Mouse (Mus musculus) neural tube, embryonic 14.5 days (tissue): Measurements from ENCODE around the gene Fam184a. TPM values are rescaled to one million over a fixed set of nuclear protein-coding genes. Genes with fewer than 3 reads are reported as not detected.
"Not testable (repeated sequence)": the region's sequence is repeated elsewhere in the genome, so short reads cannot be mapped to it uniquely, and the experiment has no call there.

Experiments used
- ATAC-seq: fragments of 200-750 bp; cut with Nextera tagmentation; 2 replicates; pipeline ENCODE4 v1.8.0; 2017; ENCODE audit warnings: low read depth, mild to moderate bottlenecking, moderate TSS enrichment, moderate library complexity
- H3K27ac ChIP-seq: fragments of 300-500 bp; sonication (generic); 2 replicates; pipeline ENCODE4 v1.5.1; 2014; ENCODE audit warnings: low read depth, mild to moderate bottlenecking, control low read depth, low read length, moderate library complexity, mixed read lengths
- H3K27me3 ChIP-seq: fragments of 300-500 bp; sonication (generic); 2 replicates; pipeline ENCODE4 v1.6.1; 2014; ENCODE audit warnings: low read length; ENCODE audit not compliant: control insufficient read depth, insufficient read depth
- H3K36me3 ChIP-seq: fragments of 300-500 bp; sonication (generic); 2 replicates; pipeline ENCODE4 v1.6.1; 2014; ENCODE audit warnings: low read length, mixed read lengths; ENCODE audit not compliant: control insufficient read depth, insufficient read depth
- H3K4me1 ChIP-seq: fragments of 300-500 bp; sonication (generic); 2 replicates; pipeline ENCODE4 v1.6.1; 2014; ENCODE audit warnings: low read length; ENCODE audit not compliant: control insufficient read depth, insufficient read depth
- H3K4me2 ChIP-seq: fragments of 300-500 bp; sonication (generic); 2 replicates; pipeline ENCODE4 v1.6.1; 2014; ENCODE audit warnings: mild to moderate bottlenecking, low read depth, low read length, control low read depth
- H3K4me3 ChIP-seq: fragments of 300-500 bp; sonication (generic); 2 replicates; pipeline ENCODE4 v1.5.1; 2014; ENCODE audit warnings: low read depth, low read length, control low read depth, mixed read lengths
- H3K9ac ChIP-seq: fragments of 300-500 bp; sonication (generic); replicated peaks from 2 replicates; pipeline ENCODE4 v1.6.1; 2014; ENCODE audit warnings: low read depth, mild to moderate bottlenecking, control low read depth, low read length, mixed read lengths
- H3K9me3 ChIP-seq: fragments of 300-500 bp; sonication (generic); 2 replicates; pipeline ENCODE4 v1.6.1; 2016; ENCODE audit warnings: low read length; ENCODE audit not compliant: control insufficient read depth
- WGBS: fragments of 180-500 bp; shearing (Covaris S2); extraction: QIAGEN DNeasy Blood & Tissue Kit; methylation state at CpG from one replicate; pipeline ENCODE4 v1.1.7; 2014; 5-methylcytosine and 5-hydroxymethylcytosine counted together
- polyA plus RNA-seq: library from polyadenylated mRNA; unstranded; fragments of >200 nt; fragmentation: Nextera tagmentation; extraction: Ambion mirVana; gene quantifications from 2 replicates; pipeline ENCODE4 v1.2.1, GENCODE M21; 2014

Fam184a gene
- polyA plus RNA-seq, 1 experiment from 2014 or later = 20.1 TPM

- H3K36me3 ChIP-seq = no peaks in the 10 kb centered on the region
- no peak overlapping the region for H3K27ac ChIP-seq
- no peak overlapping the region for H3K9ac ChIP-seq
- ATAC-seq = no peak
- H3K27me3 ChIP-seq = no peaks in the 10 kb centered on the region
- no peaks in the 10 kb centered on the region for H3K4me1 ChIP-seq
- H3K4me3 ChIP-seq = no peak overlapping the region
- H3K9me3 ChIP-seq = no peaks in the 10 kb centered on the region
- 91% methylated on average over 5 of the region's 5 CpGs for WGBS
- H3K4me2 ChIP-seq = no peak overlapping the region
Observed at GRCm38 (mm10) chr10:53683226-53683625, 67.7 kb downstream of the Fam184a start.

DNA sequence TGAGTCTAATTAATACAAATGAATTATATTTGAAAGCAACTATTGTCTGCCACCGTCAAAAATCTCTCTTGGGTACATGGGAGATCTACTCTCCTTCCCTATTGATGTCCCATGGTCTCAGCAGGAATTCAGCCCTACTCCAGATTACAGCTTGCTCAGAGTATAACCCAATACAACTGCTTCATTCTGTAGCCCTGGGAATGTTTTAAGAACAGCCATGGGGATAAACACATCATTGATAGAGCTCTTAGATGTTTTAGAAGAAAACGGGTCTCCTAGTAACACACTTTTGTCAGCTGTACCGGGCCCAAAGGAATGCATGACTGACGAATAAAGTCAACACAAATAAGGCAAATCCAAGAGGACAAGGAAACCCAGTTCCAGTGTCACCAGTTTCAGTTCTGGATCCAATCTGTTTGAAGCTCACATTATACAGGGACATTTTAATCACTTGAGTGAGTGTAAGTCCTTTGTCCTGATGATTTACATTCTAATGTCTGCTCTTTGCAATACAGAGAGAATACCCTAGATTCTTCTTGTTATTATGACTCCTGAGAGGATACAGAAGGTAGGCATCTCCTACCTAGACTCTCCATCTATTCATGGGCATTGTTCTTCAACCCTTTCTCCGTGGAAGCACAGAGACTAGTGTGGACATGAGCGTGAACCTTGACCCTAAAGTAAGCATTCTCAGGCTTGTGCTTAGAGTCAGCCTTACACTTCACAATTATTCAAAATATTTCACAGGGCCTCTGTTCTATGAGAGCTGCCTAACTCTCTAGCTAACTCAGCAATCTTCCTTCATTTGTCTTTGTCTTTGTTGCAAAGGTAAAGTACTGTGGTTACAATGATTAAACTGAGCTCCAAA lies 71.0 kb downstream of the Fam184a start:
- Histone ChIP-seq H3K9ac (no peak overlapping the region), H3K36me3 (no peaks in the 10 kb centered on the region), H3K27ac (no peak overlapping the region), H3K4me1 (no peaks in the 10 kb centered on the region), H3K4me2 (no peak overlapping the region), H3K4me3 (no peak overlapping the region), H3K27me3 (no peaks in the 10 kb centered on the region), H3K9me3 (no peaks in the 10 kb centered on the region)
- 53% methylated on average over 6 of the region's 6 CpGs for whole genome bisulfite sequencing
- ATAC-seq = peak; percentile 77

- H3K27me3 ChIP-seq = no peaks in the 10 kb centered on the region
- H3K4me2 ChIP-seq = no peak overlapping the region
- H3K36me3 ChIP-seq = no peaks in the 10 kb centered on the region
- H3K27ac ChIP-seq = no peak overlapping the region
- 88% methylated on average over 4 of the region's 4 CpGs for WGBS
- H3K9me3 ChIP-seq = no peaks in the 10 kb centered on the region
- H3K9ac ChIP-seq = no peak overlapping the region
- H3K4me1 ChIP-seq = no peaks in the 10 kb centered on the region
- no peak for ATAC-seq
- no peak overlapping the region for H3K4me3 ChIP-seq
Observed at GRCm38 (mm10) chr10:53661788-53662187, 89.1 kb downstream of the Fam184a start.

DNA sequence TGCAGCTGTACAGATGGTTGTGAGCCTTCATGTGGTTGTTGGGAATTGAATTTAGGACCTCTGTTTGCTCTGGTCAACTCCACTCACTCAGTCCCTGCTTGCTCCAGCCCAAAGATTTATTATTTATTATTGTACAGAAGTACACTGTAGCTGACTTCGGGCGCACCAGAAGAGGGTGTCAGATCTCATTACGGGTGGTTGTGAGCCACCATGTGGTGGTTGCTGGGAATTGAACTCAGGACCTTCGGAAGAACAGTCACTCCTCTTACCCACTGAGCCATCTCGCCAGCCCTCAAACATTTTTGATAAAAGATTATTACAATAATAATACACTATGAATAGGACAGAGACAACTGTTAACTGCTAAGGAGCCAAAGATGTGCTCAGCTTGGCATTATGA lies 96.7 kb downstream of the Fam184a start:
- H3K27me3 ChIP-seq, H3K4me2 ChIP-seq, H3K4me1 ChIP-seq, H3K36me3 ChIP-seq, ATAC-seq, H3K9ac ChIP-seq, H3K9me3 ChIP-seq, H3K27ac ChIP-seq, H3K4me3 ChIP-seq: not testable (repeated sequence)
- WGBS = 89% methylated on average over 5 of the region's 5 CpGs

DNA sequence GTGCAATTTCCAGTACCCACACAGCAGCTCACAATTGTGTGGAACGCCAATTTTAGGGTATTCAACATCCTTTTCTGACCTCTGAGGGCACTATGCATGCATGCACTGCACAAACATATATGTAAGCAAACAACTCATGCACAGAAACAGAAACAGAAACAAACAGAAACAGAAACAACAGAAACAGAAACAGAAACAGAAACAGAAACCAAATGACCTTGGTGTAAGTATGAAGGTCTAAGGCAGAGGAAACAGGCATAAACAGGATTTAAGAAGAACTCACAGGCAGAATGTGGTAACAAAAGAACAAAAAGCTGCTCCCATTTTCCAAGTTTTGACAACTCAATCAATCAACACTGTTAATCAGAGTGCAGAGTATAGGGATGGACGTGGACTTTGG lies 100.2 kb downstream of the Fam184a start:
- no peaks in the 10 kb centered on the region for H3K36me3 ChIP-seq
- no peaks in the 10 kb centered on the region for H3K27me3 ChIP-seq
- no peak for ATAC-seq
- no peak overlapping the region for H3K27ac ChIP-seq
- H3K9ac ChIP-seq = no peak overlapping the region
- no peak overlapping the region for H3K4me2 ChIP-seq
- H3K9me3 ChIP-seq = no peaks in the 10 kb centered on the region
- 90% methylated on average over 2 of the region's 2 CpGs for WGBS
- no peak overlapping the region for H3K4me3 ChIP-seq
- no peaks in the 10 kb centered on the region for H3K4me1 ChIP-seq

DNA sequence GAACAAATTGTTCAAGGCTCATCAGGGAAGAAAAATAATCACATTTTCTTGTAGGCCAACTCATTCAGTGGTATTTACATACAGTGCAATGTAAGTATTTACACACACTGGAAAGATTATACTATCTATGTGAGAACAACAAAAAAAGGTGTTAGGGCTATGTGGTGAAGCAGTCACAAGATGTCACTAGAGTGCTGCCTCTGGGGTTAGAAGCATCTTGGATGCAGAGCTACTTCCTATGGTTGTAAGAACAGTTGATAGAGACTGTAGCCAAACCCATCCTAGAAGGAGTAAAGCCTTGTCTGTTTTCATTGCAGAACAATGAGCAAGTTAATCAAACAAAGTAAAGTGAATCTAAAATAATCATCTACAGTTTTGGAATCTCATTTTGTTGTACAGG lies 109.4 kb downstream of the Fam184a start:
- Histone ChIP-seq H3K36me3 (no peaks in the 10 kb centered on the region), H3K27me3 (no peaks in the 10 kb centered on the region), H3K4me1 (no peaks in the 10 kb centered on the region), H3K9me3 (no peaks in the 10 kb centered on the region), H3K27ac (no peak overlapping the region), H3K4me3 (no peak overlapping the region), H3K4me2 (no peak overlapping the region), H3K9ac (no peak overlapping the region)
- ATAC-seq = peak; percentile 89

GRCm38 (mm10) chr10:53635246-53635971 lies 115.5 kb downstream of the Fam184a start:
- H3K9me3 ChIP-seq = no peaks in the 10 kb centered on the region
- no peak overlapping the region for H3K27ac ChIP-seq
- no peaks in the 10 kb centered on the region for H3K36me3 ChIP-seq
- 87% methylated on average over 13 of the region's 13 CpGs for WGBS
- ATAC-seq = no peak
- H3K9ac ChIP-seq = no peak overlapping the region
- no peaks in the 10 kb centered on the region for H3K4me1 ChIP-seq
- no peak overlapping the region for H3K4me2 ChIP-seq
- no peak overlapping the region for H3K4me3 ChIP-seq
- no peaks in the 10 kb centered on the region for H3K27me3 ChIP-seq

DNA sequence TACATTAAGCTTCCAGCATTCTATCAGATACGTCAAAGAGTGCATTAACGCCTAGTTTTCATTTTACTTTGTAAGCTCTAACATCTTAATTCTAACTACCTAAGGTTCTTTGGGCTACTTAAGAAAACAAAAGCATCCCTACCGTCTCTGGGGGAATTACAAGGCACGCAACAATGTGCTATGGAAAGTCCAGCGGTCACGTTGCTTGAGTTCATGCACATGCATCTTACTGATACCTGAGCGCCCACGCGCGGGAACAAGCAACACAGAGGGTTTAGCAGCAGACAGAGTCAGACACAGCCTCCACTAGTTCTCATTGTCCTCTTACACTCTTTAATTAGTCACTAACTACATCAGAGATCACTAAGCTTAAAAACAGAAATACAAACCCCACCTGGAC lies 116.8 kb downstream of the Fam184a start:
- no peak overlapping the region for H3K4me3 ChIP-seq
- H3K4me2 ChIP-seq = no peak overlapping the region
- ATAC-seq = no peak
- no peak overlapping the region for H3K9ac ChIP-seq
- no peaks in the 10 kb centered on the region for H3K9me3 ChIP-seq
- no peaks in the 10 kb centered on the region for H3K4me1 ChIP-seq
- no peak overlapping the region for H3K27ac ChIP-seq
- 87% methylated on average over 10 of the region's 10 CpGs for WGBS
- H3K27me3 ChIP-seq = no peaks in the 10 kb centered on the region
- no peaks in the 10 kb centered on the region for H3K36me3 ChIP-seq

DNA sequence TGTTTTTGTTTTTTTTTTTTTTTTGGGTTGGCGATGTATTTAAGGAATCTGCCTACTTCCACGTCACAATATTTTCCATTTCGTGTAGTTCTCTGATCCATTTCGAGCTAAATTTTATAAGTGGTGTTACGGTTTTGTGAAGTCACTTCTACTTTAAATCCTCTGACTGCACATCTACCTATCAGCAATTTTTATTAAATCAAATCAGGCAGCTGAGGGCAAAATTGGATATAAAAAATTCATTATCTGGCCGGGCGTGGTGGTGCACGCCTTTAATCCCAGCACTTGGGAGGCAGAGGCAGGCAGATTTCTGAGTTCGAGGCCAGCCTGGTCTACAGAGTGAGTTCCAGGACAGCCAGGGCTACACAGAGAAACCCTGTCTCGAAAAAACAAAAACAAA lies 120.6 kb downstream of the Fam184a start, which contains the start of gene Mcm9:
Gene Mcm9 (minus strand): TSS at position 101 of the 400 bp plus-strand sequence.
- Histone ChIP-seq H3K27ac (peak within 1 kb of the TSS; percentile 82), H3K4me2 (peak within 1 kb of the TSS; percentile 50), H3K4me3 (peak within 1 kb of the TSS; percentile 67), H3K9ac (peak within 1 kb of the TSS; percentile 71)
- not testable (repeated sequence) for H3K9me3 ChIP-seq, ATAC-seq, H3K27me3 ChIP-seq, H3K36me3 ChIP-seq, H3K4me1 ChIP-seq
- 62% methylated on average over 10 of the region's 10 CpGs for WGBS
